Mouse (Mus musculus) kidney, embryonic 15.5 days (tissue): ENCODE measurements around the gene Ereg. TPM values are rescaled to one million over a fixed set of nuclear protein-coding genes. Genes with fewer than 3 reads are reported as not detected.

Experiments used
- ATAC-seq: fragments of 200-750 bp; cut with Nextera tagmentation; replicated peaks from 2 replicates; pipeline ENCODE4 v1.8.0; 2017; ENCODE audit warnings: moderate TSS enrichment; ENCODE audit not compliant: low FRiP score
- H3K27ac ChIP-seq: fragments of 300-500 bp; sonication (generic); 2 replicates; pipeline ENCODE4 v1.5.1; 2015; ENCODE audit warnings: mild to moderate bottlenecking, inconsistent platforms
- H3K27me3 ChIP-seq: fragments of 300-500 bp; sonication (generic); 2 replicates; pipeline ENCODE4 v1.6.1; 2015; ENCODE audit warnings: inconsistent platforms
- H3K36me3 ChIP-seq: fragments of 300-500 bp; sonication (generic); 2 replicates; pipeline ENCODE4 v1.6.1; 2015; ENCODE audit warnings: inconsistent platforms
- H3K4me1 ChIP-seq: fragments of 300-500 bp; sonication (generic); 2 replicates; pipeline ENCODE4 v1.6.1; 2015; ENCODE audit warnings: inconsistent platforms
- H3K4me2 ChIP-seq: fragments of 300-500 bp; sonication (generic); 2 replicates; pipeline ENCODE4 v1.6.1; 2015; ENCODE audit warnings: moderate library complexity, mild to moderate bottlenecking, inconsistent platforms
- H3K4me3 ChIP-seq: fragments of 300-500 bp; sonication (generic); replicated peaks from 2 replicates; pipeline ENCODE4 v1.5.1; 2015; ENCODE audit warnings: mild to moderate bottlenecking, inconsistent platforms
- H3K9ac ChIP-seq: fragments of 300-500 bp; sonication (generic); 2 replicates; pipeline ENCODE4 v1.6.1; 2015; ENCODE audit warnings: mild to moderate bottlenecking, inconsistent platforms
- H3K9me3 ChIP-seq: fragments of 300-500 bp; sonication (generic); replicated peaks from 2 replicates; pipeline ENCODE4 v1.6.1; 2016; ENCODE audit warnings: inconsistent platforms
- WGBS: fragments of 180-500 bp; shearing (Covaris S2); methylation state at CpG from one replicate; pipeline ENCODE4 v1.1.7; 2015; ENCODE audit warnings: mixed read lengths; 5-methylcytosine and 5-hydroxymethylcytosine counted together
- polyA plus RNA-seq: library from polyadenylated mRNA; unstranded; fragments of >200 nt; fragmentation: Nextera tagmentation; extraction: Ambion mirVana; gene quantifications from 2 replicates; pipeline ENCODE4 v1.2.1, GENCODE M21; 2015

Gene Ereg
- polyA plus RNA-seq, 1 experiment from 2014 or later, result not detected

GRCm38 (mm10) chr5:91114574-91114973, 40.2 kb downstream of the Ereg start:
- no peak overlapping the region for H3K4me2 ChIP-seq
- H3K27me3 ChIP-seq, result no peaks in the 10 kb centered on the region
- 84% methylated on average over 1 of the region's 1 CpGs for WGBS
- no peak for ATAC-seq
- H3K27ac ChIP-seq, result no peak overlapping the region
- no peak overlapping the region for H3K9ac ChIP-seq
- no peak overlapping the region for H3K4me3 ChIP-seq
- no peaks in the 10 kb centered on the region for H3K9me3 ChIP-seq
- no peaks in the 10 kb centered on the region for H3K4me1 ChIP-seq
- H3K36me3 ChIP-seq, result no peaks in the 10 kb centered on the region

GRCm38 (mm10) chr5:91118618-91119017, 44.2 kb downstream of the Ereg start:
- no peaks in the 10 kb centered on the region for H3K27me3 ChIP-seq
- no peak overlapping the region for H3K9ac ChIP-seq
- no peaks in the 10 kb centered on the region for H3K9me3 ChIP-seq
- no peaks in the 10 kb centered on the region for H3K4me1 ChIP-seq
- no peaks in the 10 kb centered on the region for H3K36me3 ChIP-seq
- no peak overlapping the region for H3K27ac ChIP-seq
- no peak overlapping the region for H3K4me3 ChIP-seq
- no peak overlapping the region for H3K4me2 ChIP-seq
- no peak for ATAC-seq

- no peaks in the 10 kb centered on the region for H3K4me1 ChIP-seq
- no peak overlapping the region for H3K4me2 ChIP-seq
- no peaks in the 10 kb centered on the region for H3K27me3 ChIP-seq
- no peak overlapping the region for H3K4me3 ChIP-seq
- no peak for ATAC-seq
- no peaks in the 10 kb centered on the region for H3K9me3 ChIP-seq
- no peak overlapping the region for H3K27ac ChIP-seq
- 76% methylated on average over 4 of the region's 4 CpGs for WGBS
- no peak overlapping the region for H3K9ac ChIP-seq
- no peaks in the 10 kb centered on the region for H3K36me3 ChIP-seq
Observed at GRCm38 (mm10) chr5:91123404-91123803, 49.0 kb downstream of the Ereg start.

- H3K27me3 ChIP-seq, result no peaks in the 10 kb centered on the region
- no peak for ATAC-seq
- H3K27ac ChIP-seq, result no peak overlapping the region
- H3K36me3 ChIP-seq, result no peaks in the 10 kb centered on the region
- no peak overlapping the region for H3K4me3 ChIP-seq
- H3K9ac ChIP-seq, result no peak overlapping the region
- H3K4me1 ChIP-seq, result no peaks in the 10 kb centered on the region
- H3K4me2 ChIP-seq, result no peak overlapping the region
- no peaks in the 10 kb centered on the region for H3K9me3 ChIP-seq
- WGBS, result 64% methylated on average over 2 of the region's 2 CpGs
Observed at GRCm38 (mm10) chr5:91124140-91124539, 49.7 kb downstream of the Ereg start.

GRCm38 (mm10) chr5:91126623-91127022, 52.2 kb downstream of the Ereg start:
- Histone ChIP-seq H3K27ac (no peak overlapping the region), H3K4me3 (no peak overlapping the region), H3K4me1 (no peaks in the 10 kb centered on the region), H3K4me2 (no peak overlapping the region), H3K9ac (no peak overlapping the region), H3K9me3 (no peaks in the 10 kb centered on the region), H3K36me3 (no peaks in the 10 kb centered on the region), H3K27me3 (no peaks in the 10 kb centered on the region)
- no peak for ATAC-seq
- WGBS, result 77% methylated on average over 1 of the region's 1 CpGs

GRCm38 (mm10) chr5:91134961-91135360, 60.5 kb downstream of the Ereg start:
- Histone ChIP-seq H3K9me3 (no peaks in the 10 kb centered on the region), H3K36me3 (no peaks in the 10 kb centered on the region), H3K27ac (no peak overlapping the region), H3K4me1 (peaks cover 10% of the 10 kb centered on the region), H3K4me2 (no peak overlapping the region), H3K9ac (no peak overlapping the region), H3K27me3 (peaks cover 12% of the 10 kb centered on the region), H3K4me3 (no peak overlapping the region)
- ATAC-seq, result no peak
- WGBS, result 49% methylated on average over 1 of the region's 1 CpGs

- Histone ChIP-seq H3K27me3 (peaks cover 32% of the 10 kb centered on the region), H3K4me3 (peak overlapping the region; percentile 58), H3K9ac (0 out of 2 replicates have a peak overlapping the region, but pooled peaks have one; percentile 44), H3K27ac (no peak overlapping the region), H3K4me1 (peaks cover 10% of the 10 kb centered on the region), H3K4me2 (peak overlapping the region; percentile 94), H3K36me3 (no peaks in the 10 kb centered on the region), H3K9me3 (no peaks in the 10 kb centered on the region)
- ATAC-seq, result peak; percentile 79
- WGBS, result 3% methylated on average over 7 of the region's 7 CpGs
Observed at GRCm38 (mm10) chr5:91138970-91139369, 64.5 kb downstream of the Ereg start.

GRCm38 (mm10) chr5:91139446-91139873, 65.0 kb downstream of the Ereg start, which contains the start of gene Areg:
Gene Areg (plus strand): TSS chr5:91139599.
- Histone ChIP-seq H3K36me3 (no peaks in the 10 kb centered on the region), H3K4me2 (peak within 1 kb of the TSS; percentile 94), H3K4me1 (peaks cover 10% of the 10 kb centered on the region), H3K4me3 (peak within 1 kb of the TSS; percentile 58), H3K9me3 (no peaks in the 10 kb centered on the region), H3K9ac (peak within 1 kb of the TSS; percentile 44; the same call in 1 of the 2 replicates), H3K27me3 (peaks cover 32% of the 10 kb centered on the region), H3K27ac (no peak within 1 kb of the TSS)
- peak; percentile 89 for ATAC-seq
- under 1% methylated on average over 44 of the region's 44 CpGs for WGBS

GRCm38 (mm10) chr5:91140896-91141448, 66.5 kb downstream of the Ereg start:
- no peak overlapping the region for H3K4me2 ChIP-seq

More at GRCm38 (mm10) chr5:91140896-91141448, 66.5 kb downstream of the Ereg start:
- no peak overlapping the region for H3K4me3 ChIP-seq
- H3K4me1 ChIP-seq, result peaks cover 10% of the 10 kb centered on the region
- H3K27me3 ChIP-seq, result peaks cover 32% of the 10 kb centered on the region
- no peaks in the 10 kb centered on the region for H3K36me3 ChIP-seq
- H3K27ac ChIP-seq, result no peak overlapping the region
- H3K9ac ChIP-seq, result no peak overlapping the region
- H3K9me3 ChIP-seq, result no peaks in the 10 kb centered on the region
- no peak for ATAC-seq
- WGBS, result 53% methylated on average over 13 of the region's 13 CpGs

Other genes starting within 250 kb of the Ereg start
- 0.65 and 0.77 TPM in 2 replicates for gene Cxcl1, start 183.4 kb upstream of the Ereg start, polyA plus RNA-seq
- not detected in 2 replicates for gene Cxcl2, start 170.8 kb upstream of the Ereg start, polyA plus RNA-seq
- gene Mthfd2l, start 143.5 kb upstream of the Ereg start, polyA plus RNA-seq, result 47.1 and 61.2 TPM in 2 replicates
- not detected in 2 replicates for gene Epgn, start 47.2 kb upstream of the Ereg start, polyA plus RNA-seq
- gene Areg, start 65.0 kb downstream of the Ereg start, polyA plus RNA-seq, result not detected in 2 replicates